Mouse (Mus musculus) thymus, adult 2 months (tissue): ENCODE data around the gene Cep162.

Experiments used
- CTCF ChIP-seq: fragments of 200-500 bp; IDR thresholded peaks from 2 replicates; pipeline ENCODE4 v1.5.1; 2012; ENCODE audit warnings: mild to moderate bottlenecking, control low read depth, low read length, moderate library complexity, borderline replicate concordance; ENCODE audit not compliant: control insufficient read depth, poor library complexity, insufficient read depth; ENCODE audit errors: extremely low read depth
- POLR2A ChIP-seq: fragments of 200-500 bp; IDR thresholded peaks from 2 replicates; pipeline ENCODE4 v1.6.1; 2012; ENCODE audit warnings: mild to moderate bottlenecking, low read length, control low read depth, moderate library complexity; ENCODE audit not compliant: control insufficient read depth, poor library complexity, insufficient read depth; ENCODE audit errors: extremely low read depth

GRCm38 (mm10) chr9:87170891-87171290 is 84.4 kb downstream of the Cep162 start:
- TF ChIP-seq CTCF (no peak), POLR2A (no peak)
